Mouse (Mus musculus) heart, embryonic 14.5 days (tissue): ENCODE data around the gene Prkag2. TPM values are rescaled to one million over a fixed set of nuclear protein-coding genes. Genes with fewer than 3 reads are reported as not detected.

ENCODE experiments used
- ATAC-seq: fragments of 200-750 bp; cut with Nextera tagmentation; 2 replicates; pipeline ENCODE4 v1.8.0; 2017; ENCODE audit warnings: low read depth, moderate TSS enrichment; ENCODE audit not compliant: insufficient number of reproducible peaks, insufficient read depth, low FRiP score
- H3K27ac ChIP-seq, 2 experiments: fragments of 200-500 bp in 1 of 2; fragments of 300-500 bp in 1 of 2; sonication (generic) in 1 of 2; replicated peaks in 1 of 2; 2 replicates each; pipeline ENCODE4 v1.5.1; 2012 to 2014; ENCODE audit warnings: low read depth in 2 of 2, low read length in 2 of 2, control low read depth in 1 of 2, mild to moderate bottlenecking in 1 of 2, mixed read lengths in 1 of 2; ENCODE audit not compliant: control insufficient read depth in 1 of 2, insufficient read depth in 1 of 2
- H3K27me3 ChIP-seq: fragments of 300-500 bp; sonication (generic); 2 replicates; pipeline ENCODE4 v1.6.1; 2014; ENCODE audit warnings: mild to moderate bottlenecking, low read length, control low read depth; ENCODE audit not compliant: control insufficient read depth, insufficient read depth
- H3K36me3 ChIP-seq: fragments of 300-500 bp; sonication (generic); 2 replicates; pipeline ENCODE4 v1.6.1; 2014; ENCODE audit warnings: mild to moderate bottlenecking, control low read depth, low read length, mixed read lengths; ENCODE audit not compliant: control insufficient read depth, insufficient read depth
- H3K4me1 ChIP-seq, 2 experiments: fragments of 200-500 bp in 1 of 2; fragments of 300-500 bp in 1 of 2; sonication (generic) in 1 of 2; 2 replicates each; pipeline ENCODE4 v1.6.1; 2012 to 2014; ENCODE audit warnings: low read length in 2 of 2, control low read depth in 1 of 2, mixed read lengths in 1 of 2; ENCODE audit not compliant: control insufficient read depth in 2 of 2, insufficient read depth in 2 of 2
- H3K4me2 ChIP-seq: fragments of 300-500 bp; sonication (generic); 2 replicates; pipeline ENCODE4 v1.6.1; 2014; ENCODE audit warnings: mild to moderate bottlenecking, low read length
- H3K4me3 ChIP-seq, 2 experiments: fragments of 200-500 bp in 1 of 2; fragments of 300-500 bp in 1 of 2; sonication (generic) in 1 of 2; 2 replicates each; pipeline ENCODE4 v1.5.1; 2012 to 2014; ENCODE audit warnings: low read length in 2 of 2, mild to moderate bottlenecking in 2 of 2, control low read depth in 1 of 2, low read depth in 1 of 2, moderate library complexity in 1 of 2; ENCODE audit not compliant: control insufficient read depth in 1 of 2, insufficient read depth in 1 of 2
- H3K9ac ChIP-seq: fragments of 300-500 bp; sonication (generic); 2 replicates; pipeline ENCODE4 v1.6.1; 2014; ENCODE audit warnings: mild to moderate bottlenecking, low read length
- H3K9me3 ChIP-seq: fragments of 300-500 bp; sonication (generic); 2 replicates; pipeline ENCODE4 v1.6.1; 2016; ENCODE audit warnings: low read length, control low read depth; ENCODE audit not compliant: control insufficient read depth
- WGBS: fragments of 180-500 bp; shearing (Covaris S2); extraction: QIAGEN DNeasy Blood & Tissue Kit; methylation state at CpG from one replicate; pipeline ENCODE4 v1.1.7; 2014; 5-methylcytosine and 5-hydroxymethylcytosine counted together
- polyA plus RNA-seq: library from polyadenylated mRNA; unstranded; fragments of >200 nt; fragmentation: Nextera tagmentation; extraction: Ambion mirVana; gene quantifications from 2 replicates; pipeline ENCODE4 v1.2.1, GENCODE M21; 2014

Prkag2 gene
- polyA plus RNA-seq, 1 experiment from 2014 or later: 120 TPM

DNA sequence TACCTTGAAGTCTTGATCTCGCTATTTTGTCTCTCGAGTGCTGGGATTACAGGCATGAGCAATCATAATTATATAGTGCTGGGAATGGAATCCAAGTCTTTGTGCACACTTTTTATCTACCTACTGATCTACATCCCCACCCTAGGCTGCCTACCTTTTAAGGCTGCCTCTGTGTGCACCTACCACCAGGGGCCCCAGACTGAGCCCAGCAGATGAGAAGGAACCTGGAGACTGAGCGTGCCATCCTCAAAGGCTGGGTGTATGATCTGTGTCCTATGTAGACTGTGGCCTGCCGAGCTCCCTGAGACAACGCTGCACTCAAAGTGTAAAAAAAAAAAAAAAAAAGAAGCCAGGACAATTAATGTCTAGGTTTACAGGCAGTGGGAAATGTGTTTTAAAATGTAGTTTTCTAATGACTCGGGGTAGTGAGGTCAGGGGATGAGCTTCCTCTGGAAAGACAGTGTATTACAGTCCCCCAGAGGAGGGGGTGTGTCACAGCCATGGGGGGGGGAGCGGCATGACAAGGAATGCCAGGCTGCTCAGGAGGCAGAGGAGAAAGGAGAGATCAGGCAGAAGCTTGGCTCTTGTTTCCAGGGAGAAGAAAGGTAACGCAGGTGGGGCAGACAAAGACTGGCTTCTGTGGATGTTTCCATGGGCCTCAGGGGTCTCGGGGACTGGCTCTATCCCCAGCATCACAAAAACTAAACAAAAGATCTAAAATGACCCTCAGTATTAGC is 114.1 kb downstream of the Prkag2 start:
- peaks cover 59 to 73% of the 10 kb centered on the region in 2 experiments for H3K4me1 ChIP-seq
- H3K4me3 ChIP-seq: peak overlapping the region; percentile 42 to 44
- 43% methylated on average over 9 of the region's 9 CpGs for WGBS
- 0 out of 2 replicates have a peak, but pooled peaks cover 5% of the 10 kb centered on the region for H3K36me3 ChIP-seq
- no peaks in the 10 kb centered on the region for H3K9me3 ChIP-seq
- peak overlapping the region; percentile 89 to 92 for H3K27ac ChIP-seq
- H3K9ac ChIP-seq: peak overlapping the region; percentile 74
- H3K27me3 ChIP-seq: no peaks in the 10 kb centered on the region
- peak overlapping the region; percentile 70 for H3K4me2 ChIP-seq
- no peak for ATAC-seq

DNA sequence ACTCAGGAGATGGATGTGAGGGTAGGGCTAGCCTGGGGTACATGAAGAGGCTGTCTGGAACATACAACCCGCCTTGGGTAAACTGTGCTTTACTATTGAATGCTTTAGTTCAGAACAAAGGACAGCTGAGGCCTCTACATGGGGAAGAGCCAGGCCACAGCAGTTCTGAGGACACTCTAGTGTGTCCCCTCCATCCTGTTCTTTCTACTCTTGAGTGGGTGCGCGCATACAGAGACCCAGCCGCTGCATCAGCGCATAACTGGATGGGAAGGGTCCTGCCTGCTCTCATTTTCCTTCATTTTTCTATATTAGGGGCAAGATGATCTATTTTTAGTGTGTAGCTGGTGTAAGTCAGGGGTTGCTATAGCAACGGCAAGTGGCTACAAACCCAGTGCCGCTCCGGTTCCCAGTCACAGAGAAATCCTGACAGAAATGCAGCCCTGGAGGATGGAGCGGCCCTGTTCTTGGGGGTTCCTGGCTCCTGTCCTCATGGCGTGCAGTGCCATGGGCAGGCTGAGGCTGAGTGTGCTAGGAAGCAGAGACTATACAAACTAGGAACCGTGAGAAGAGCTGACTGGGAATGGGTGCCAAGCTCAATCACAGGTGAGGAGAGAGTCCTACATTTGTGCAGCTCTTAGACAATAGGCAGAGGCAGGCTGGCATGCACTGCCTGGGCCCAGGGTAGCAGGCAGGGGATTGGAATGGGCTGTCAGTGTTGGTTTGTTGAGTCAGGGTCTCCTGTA is 114.8 kb downstream of the Prkag2 start:
- peaks cover 62 to 77% of the 10 kb centered on the region in 2 experiments for H3K4me1 ChIP-seq
- H3K4me3 ChIP-seq: peak overlapping the region; percentile 42 to 44
- WGBS: 20% methylated on average over 11 of the region's 11 CpGs
- H3K4me2 ChIP-seq: peak overlapping the region; percentile 70
- H3K9ac ChIP-seq: peak overlapping the region; percentile 74
- H3K36me3 ChIP-seq: 0 out of 2 replicates have a peak, but pooled peaks cover 2% of the 10 kb centered on the region
- ATAC-seq: no peak
- H3K27me3 ChIP-seq: no peaks in the 10 kb centered on the region
- no peaks in the 10 kb centered on the region for H3K9me3 ChIP-seq
- peak overlapping the region; percentile 89 to 92 for H3K27ac ChIP-seq

- peaks cover 64 to 80% of the 10 kb centered on the region in 2 experiments for H3K4me1 ChIP-seq
- ATAC-seq: no peak
Observed at GRCm38 (mm10) chr5:24984157-24984556, 116.3 kb downstream of the Prkag2 start.

DNA sequence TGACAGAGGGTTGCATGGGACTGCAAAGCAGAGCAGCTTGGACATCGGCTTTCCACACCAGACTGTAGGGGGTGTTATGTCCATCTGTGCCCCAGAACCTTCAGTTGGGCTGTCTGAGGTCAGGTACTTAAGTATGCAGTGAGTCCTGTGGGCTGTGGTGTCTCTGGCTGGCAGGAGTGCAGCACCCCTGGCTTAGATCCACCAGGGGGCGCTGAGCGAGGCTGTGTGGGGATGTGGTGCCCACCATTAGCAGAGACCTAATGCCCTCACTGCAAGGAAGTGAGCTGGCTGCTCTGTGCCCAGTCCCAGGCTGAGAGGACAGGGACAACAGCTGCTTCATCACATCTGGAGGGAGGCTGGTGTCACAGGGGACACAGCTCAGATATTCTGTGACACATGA is 116.9 kb downstream of the Prkag2 start:
- Histone ChIP-seq H3K9me3 (no peaks in the 10 kb centered on the region), H3K4me3 (no peak overlapping the region), H3K4me2 (no peak overlapping the region), H3K27me3 (no peaks in the 10 kb centered on the region), H3K27ac (peak overlapping the region; percentile 93 to 96), H3K9ac (no peak overlapping the region), H3K36me3 (no peaks in the 10 kb centered on the region), H3K4me1 (peaks cover 66 to 83% of the 10 kb centered on the region in 2 experiments)
- ATAC-seq: 0 out of 2 replicates have a peak, but pooled peaks have one; percentile 7
- 4% methylated on average over 3 of the region's 3 CpGs for WGBS

More at GRCm38 (mm10) chr5:24984157-24984556, 116.3 kb downstream of the Prkag2 start:
- Histone ChIP-seq H3K9me3 (no peaks in the 10 kb centered on the region), H3K27me3 (no peaks in the 10 kb centered on the region), H3K4me3 (no peak overlapping the region), H3K9ac (0 out of 2 replicates have a peak overlapping the region, but pooled peaks have one; percentile 74), H3K36me3 (0 out of 2 replicates have a peak, but pooled peaks cover 2% of the 10 kb centered on the region), H3K27ac (peak overlapping the region; percentile 89 to 96), H3K4me2 (no peak overlapping the region)
- WGBS: 70% methylated on average over 1 of the region's 1 CpGs

DNA sequence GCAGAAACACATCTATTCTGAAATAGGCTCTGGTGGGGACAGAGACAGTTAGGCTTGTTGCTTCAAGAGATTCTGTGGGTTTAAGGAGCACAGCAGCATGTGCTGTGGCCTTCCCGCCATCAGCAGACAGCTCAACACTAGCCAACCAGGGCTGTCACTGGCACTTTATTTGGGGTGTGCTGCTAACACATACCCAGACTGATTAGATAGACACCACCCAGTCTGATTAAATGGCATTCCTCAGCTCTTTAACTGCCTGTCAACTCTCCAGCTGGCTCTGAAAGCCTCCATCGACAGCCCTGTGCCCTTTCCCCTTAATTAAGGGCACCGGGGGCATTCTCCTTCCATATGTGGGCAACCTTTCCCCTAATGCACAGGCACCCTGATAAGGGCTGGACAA is 118.2 kb downstream of the Prkag2 start:
- Histone ChIP-seq H3K9me3 (no peaks in the 10 kb centered on the region), H3K4me1 (peaks cover 78 to 95% of the 10 kb centered on the region in 2 experiments), H3K4me2 (0 out of 2 replicates have a peak overlapping the region, but pooled peaks have one; percentile 1), H3K27me3 (no peaks in the 10 kb centered on the region), H3K4me3 (no peak overlapping the region), H3K9ac (peak overlapping the region; percentile 51), H3K36me3 (no peaks in the 10 kb centered on the region), H3K27ac (peak overlapping the region; percentile 93 to 96)
- peak; percentile 72 for ATAC-seq
- WGBS: 11% methylated on average over 3 of the region's 3 CpGs

DNA sequence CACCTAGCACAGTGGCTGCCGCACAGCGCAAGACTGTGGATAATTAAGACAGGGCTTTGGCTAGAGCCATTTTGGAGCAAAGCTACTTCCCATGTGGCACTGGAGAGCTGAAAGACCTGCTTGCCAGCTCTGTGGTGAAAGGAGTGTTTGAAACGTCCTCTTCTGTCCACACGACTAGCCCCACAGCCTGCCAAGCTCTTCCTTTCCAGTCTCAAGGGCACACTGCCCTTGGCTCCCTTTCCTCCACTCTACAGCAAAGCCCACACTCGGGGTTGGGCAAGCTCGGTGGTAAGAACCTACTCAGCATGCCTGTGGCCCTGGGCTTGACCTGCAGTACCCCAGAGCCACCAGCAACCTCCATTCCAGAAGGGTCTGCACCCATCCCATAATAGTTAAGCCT is 118.7 kb downstream of the Prkag2 start:
- H3K9ac ChIP-seq: peak overlapping the region; percentile 38; the same call in 1 of the 2 replicates
- H3K4me3 ChIP-seq: no peak overlapping the region
- ATAC-seq: peak; percentile 60
- H3K27ac ChIP-seq: peak overlapping the region; percentile 93 to 96
- H3K36me3 ChIP-seq: no peaks in the 10 kb centered on the region
- no peaks in the 10 kb centered on the region for H3K27me3 ChIP-seq
- peaks cover 81 to 98% of the 10 kb centered on the region in 2 experiments for H3K4me1 ChIP-seq
- no peaks in the 10 kb centered on the region for H3K9me3 ChIP-seq
- 41% methylated on average over 6 of the region's 6 CpGs for WGBS
- 0 out of 2 replicates have a peak overlapping the region, but pooled peaks have one; percentile 3 for H3K4me2 ChIP-seq

GRCm38 (mm10) chr5:24979968-24980345 is 120.5 kb downstream of the Prkag2 start:
- Histone ChIP-seq H3K36me3 (no peaks in the 10 kb centered on the region), H3K4me2 (no peak overlapping the region), H3K27me3 (no peaks in the 10 kb centered on the region), H3K9ac (no peak overlapping the region; the same call in 1 of the 2 replicates), H3K4me1 (peaks cover 83 to 97% of the 10 kb centered on the region in 2 experiments), H3K9me3 (no peaks in the 10 kb centered on the region), H3K4me3 (no peak overlapping the region), H3K27ac (peak overlapping the region; percentile 40 to 96)
- 38% methylated on average over 10 of the region's 10 CpGs for WGBS
- no peak for ATAC-seq
